Mouse (Mus musculus): ENCODE data around the gene Ednra.

Ednra gene

DNA sequence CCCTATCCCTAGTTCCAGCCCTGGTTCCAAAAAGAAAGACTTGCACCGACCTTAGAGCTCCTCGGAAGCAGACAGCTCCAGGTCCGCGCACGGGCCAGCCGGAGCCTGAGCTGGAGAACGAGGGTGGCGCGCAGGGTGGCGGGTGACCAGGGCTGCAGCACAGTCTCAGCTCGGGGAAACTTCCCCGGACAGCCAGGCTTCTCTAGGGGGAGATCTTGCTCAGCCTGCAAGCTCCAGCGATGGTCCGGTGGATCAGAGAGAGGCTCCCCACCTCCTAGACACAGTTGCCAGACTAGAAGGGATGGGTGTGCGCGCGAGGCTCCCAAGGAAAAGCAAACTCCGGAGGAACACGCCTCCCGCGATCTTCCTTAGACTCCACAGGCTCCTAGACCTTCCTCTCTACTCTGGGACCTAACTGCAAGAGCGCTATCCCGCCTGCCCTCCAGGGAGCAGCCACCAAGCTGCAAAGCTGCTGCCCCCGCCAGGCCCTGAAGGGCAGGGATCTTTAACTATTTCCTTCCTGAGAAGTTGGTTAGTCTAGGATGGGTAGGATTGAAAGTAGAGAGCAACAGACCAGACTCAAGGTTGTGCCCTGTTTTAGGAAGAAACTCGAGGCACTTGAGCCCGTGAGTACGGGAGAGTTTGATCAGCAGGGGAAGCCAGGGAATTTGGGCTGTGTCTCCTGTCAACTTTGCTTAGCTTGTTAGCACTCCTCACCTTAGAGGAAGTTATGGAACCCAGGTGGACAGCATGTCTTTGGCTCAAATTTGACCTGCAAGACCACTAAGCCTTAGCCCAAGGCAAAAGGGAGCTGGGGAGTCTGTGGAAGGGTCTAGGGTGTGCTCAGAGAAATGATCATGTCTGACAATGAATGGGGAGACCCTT lies at the start of gene Ednra:
TSS of gene Ednra (minus strand) at position 419 of the 885 bp plus-strand sequence.
- peak; percentile 42 for DNase-seq

DNA sequence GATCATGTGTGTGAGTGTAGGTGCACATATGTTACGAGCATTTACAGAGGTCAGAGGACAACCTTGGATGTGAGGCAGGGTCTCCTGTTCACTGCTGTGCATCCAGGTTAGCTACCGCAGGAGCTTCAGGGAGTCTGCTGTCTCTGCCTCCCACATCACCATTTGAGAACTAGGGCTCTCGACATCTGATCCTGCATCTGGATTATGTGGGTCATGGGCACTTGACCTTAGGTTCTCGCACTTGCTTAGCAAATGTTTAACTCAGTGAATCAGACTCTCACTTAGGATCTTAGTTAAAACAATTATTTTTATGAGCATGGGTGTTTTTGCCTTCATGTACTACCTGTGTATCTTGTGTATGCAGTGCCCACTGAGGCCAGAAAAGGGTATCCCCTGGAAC lies 49.6 kb upstream of the Ednra start:
- no peak for DNase-seq

DNA sequence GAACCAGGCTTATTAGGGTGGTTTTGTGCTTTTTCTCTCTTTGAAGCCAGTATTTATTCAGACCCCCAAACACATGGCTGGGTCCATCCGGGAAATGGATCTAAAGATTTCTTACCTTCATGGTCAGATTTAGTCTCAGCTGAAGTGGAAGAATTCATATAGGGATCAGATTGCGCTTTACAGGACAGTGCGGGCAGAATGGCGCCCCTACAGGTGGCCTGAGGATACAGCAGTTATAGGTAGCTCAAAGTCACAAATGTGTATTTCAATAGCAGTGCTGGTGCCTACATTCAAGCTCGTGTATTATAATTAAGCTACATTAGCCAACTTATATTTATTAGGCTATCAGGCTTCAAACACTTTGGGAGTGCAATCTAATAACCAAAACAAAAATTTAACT lies 49.0 kb upstream of the Ednra start:
- no peak for DNase-seq

DNA sequence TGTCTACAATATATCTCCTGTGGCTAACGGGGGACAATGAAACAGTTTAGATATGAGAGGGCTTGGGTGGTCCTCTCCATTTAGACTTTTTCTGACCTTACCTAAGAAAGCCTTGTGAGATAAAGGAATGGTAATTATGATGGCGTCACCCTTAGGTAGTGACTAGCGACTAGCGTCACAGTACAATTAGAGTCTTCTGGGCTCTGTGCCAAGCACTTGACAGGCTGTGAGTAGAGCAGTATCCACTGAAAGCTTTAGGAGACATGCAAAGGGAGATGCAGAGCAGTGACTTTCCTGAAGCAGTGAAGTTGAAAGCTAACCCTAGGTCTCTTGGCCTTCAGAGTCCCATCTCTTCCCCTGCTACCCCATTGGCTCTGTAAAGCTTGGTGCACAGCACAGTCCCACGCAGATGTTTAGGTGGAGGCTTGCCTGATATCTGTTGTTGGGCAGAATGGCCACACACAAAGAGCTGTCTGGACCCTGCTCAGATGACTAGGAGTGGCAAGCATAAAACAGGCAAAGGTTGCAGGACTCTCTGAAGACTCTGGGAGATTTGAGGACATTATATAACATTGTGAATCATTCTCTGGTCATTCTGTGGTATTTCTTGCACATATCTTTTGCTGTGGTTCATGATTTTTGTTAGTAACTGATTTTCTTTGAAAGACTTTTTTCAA lies 48.1 kb upstream of the Ednra start:
- DNase-seq: peak; percentile 28

DNA sequence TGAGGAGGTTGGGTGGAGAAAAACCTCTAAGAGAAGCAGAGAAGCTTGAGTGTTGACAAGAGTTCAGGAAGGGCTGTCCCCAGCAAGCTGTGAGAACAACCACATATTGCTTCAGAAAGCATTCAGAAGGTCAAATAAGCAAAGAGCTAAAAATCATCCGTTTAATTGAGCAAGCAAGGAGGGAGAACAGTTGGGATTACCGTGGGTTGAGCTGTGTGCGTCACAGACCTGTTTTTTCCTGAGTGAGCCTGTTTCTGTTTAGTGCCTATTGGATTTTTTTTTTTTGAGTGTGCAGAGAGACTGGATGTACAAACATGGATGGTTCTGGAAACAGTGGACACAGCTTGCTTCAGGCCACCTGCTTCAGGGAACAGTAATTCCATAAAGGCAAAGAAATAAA lies 46.7 kb upstream of the Ednra start:
- DNase-seq: no peak

DNA sequence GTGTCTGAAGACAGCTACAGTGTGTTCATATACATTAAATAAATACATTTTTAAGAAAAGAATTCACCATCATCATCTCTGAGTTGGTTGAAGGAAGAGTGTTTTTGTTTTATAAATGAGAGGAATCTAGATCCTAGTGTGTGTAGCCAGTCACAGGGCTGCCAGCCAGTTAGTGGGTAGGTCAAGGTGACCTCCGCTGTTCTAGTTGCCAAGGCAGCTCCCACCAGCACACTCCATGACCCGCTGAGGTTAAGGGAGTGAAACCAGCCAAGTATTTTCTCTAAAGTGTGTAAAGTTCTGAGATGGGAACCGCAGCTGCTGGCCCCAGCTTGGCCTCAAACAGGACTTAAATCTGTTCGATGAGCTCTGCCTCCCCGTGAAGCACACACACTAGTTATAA lies 44.7 kb upstream of the Ednra start:
- no peak for DNase-seq

DNA sequence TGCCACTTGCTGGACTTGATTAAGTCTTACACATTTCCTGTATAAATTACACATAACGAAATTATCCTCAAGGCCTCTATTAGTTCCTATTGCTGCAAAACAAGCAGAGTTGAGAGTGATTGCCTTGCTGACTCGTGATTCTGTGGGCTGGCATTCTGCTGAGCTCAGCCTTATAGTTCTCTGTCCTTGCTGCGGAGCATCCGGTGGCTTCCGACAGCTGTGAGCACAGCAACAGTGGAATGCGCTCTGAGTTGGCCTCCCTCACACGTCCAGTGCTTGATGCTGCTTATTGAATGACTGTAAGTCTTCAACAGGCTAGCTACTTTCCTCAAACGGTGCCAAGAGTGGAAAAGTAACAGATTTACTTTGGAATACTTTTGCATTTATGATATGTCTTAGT lies 40.0 kb upstream of the Ednra start:
- no peak for DNase-seq

DNA sequence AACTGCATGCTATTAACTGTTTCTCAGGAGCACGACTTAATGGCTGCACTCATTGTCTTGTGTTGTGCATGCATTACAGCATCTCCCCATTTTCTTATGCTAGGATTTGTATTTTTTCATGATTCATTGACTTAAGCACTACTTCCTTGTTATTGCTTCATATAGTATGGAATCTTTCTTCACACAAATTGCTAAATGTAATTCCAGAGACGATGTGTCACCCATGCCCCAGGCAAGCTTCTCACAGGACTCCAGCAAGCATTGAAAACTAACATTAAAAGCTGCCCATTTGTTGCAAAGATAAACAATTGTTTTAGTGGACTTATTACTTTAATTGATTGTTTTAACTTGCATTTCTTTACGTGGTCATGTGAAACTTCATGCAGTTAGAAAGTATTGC lies 38.7 kb upstream of the Ednra start:
- DNase-seq: no peak

DNA sequence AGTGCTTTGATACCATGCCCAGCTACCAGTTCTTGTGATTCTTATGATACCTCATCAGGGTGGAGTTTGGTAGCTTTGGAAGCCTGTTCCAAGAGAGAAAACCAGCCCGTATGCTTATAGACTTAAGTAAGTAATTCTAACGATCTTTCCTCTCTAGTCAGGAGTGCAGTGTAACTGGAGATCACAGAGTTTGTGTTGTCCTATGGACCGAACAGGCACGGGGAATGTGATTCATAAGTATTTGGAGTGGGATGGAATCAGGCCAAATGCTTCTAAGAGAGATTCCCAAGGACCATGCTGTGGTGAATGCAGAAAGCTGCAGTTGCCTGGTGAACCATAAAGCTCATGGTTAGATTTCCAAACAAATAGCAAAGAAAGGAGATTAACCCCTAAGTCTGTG lies 31.2 kb upstream of the Ednra start:
- DNase-seq: no peak

DNA sequence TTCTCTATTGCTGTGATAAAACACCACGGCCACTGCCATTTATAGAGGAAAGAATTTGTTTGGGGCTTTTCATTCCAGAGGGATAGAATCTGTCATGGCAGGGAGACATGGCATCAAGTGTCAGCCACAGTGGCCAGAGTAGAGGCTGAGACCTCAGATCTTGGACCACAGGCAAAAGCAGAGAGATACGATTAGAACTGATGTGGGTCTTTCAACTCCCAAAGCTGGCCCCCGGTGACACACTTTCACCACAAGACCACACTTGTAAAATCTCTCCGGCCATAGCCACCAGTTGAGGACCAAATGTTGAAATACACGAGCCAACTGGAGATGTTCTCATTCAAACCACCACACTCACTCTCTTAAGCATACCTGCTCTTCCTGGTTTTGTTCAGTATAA lies 29.5 kb upstream of the Ednra start:
- no peak for DNase-seq

DNA sequence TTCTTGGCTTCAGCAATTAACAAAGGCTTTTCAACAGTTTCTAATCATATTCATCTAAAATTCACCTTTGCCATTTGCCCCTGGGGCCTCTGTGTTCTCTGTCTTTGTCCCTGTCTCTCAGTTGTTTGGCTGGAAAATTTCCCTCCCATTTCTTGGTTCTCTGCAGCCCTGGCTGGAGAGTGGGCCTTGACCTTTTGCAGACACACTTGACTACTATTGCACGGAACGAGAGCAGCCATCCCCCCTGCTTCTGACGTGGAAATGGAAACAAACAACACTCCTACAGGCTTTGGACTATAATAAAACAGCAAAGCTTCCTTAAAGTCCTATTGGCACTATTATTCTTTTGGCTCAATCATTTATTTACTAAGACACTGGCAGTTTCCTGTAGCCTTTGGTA lies 27.8 kb upstream of the Ednra start:
- DNase-seq: no peak

DNA sequence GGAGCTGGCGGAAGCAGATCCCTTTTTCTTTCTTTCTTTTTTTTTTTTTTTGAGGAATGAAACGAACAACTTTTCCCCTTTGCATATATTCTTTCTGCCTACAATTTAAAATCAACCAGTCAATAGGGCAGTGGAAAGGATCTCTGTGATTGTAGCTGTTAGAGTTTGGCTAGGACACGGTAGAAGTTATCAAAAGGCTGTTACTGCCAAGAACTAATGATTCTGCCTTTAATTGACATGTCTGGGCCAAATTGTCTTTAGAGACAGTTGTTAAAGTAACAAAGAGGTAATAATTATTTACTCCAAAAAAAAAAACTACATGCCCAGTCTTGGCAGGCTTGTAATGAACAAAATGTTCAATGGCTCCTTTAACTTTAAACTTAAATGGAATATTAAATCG lies 26.1 kb upstream of the Ednra start:
- DNase-seq: no peak

DNA sequence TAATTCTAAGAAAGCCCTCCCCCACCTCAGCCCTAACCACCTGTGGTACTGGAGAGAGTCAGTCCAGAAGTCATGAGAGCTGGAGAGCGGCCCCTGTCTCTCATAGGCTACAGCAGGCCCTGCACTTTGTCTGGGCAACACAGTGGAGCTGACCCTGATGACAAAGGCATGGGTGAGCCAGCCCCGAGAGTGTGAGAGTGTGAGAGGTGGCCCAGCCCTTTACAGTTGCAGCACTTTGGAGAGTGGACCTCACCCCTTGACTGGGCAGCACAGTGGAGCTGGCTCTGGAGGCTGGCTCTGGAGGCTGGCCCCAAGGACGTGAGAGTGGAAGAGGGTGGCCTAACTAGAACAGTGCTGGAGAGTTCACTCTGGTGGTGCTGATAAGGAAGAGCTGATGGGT lies 20.2 kb upstream of the Ednra start:
- DNase-seq: no peak

DNA sequence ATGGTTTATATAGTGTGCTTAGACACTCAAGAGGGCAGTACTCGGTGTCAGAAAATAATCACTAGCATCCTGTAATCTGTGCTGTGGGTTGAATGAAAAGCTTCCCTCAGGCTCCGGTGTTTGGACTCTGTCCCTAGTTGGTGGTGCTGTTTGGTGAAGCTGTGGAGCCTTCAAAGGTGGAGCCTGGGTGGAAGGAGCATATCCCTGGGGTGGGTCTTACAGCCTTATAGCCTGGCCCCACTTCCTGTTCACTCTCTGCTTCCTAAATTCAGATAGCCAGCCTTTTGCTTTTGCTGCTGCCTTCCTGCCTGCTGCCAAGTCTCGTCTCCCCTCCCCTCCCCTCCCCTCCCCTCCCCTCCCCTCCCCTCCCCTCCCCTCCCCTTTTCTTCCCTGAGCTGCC lies 18.1 kb upstream of the Ednra start:
- DNase-seq: no peak

DNA sequence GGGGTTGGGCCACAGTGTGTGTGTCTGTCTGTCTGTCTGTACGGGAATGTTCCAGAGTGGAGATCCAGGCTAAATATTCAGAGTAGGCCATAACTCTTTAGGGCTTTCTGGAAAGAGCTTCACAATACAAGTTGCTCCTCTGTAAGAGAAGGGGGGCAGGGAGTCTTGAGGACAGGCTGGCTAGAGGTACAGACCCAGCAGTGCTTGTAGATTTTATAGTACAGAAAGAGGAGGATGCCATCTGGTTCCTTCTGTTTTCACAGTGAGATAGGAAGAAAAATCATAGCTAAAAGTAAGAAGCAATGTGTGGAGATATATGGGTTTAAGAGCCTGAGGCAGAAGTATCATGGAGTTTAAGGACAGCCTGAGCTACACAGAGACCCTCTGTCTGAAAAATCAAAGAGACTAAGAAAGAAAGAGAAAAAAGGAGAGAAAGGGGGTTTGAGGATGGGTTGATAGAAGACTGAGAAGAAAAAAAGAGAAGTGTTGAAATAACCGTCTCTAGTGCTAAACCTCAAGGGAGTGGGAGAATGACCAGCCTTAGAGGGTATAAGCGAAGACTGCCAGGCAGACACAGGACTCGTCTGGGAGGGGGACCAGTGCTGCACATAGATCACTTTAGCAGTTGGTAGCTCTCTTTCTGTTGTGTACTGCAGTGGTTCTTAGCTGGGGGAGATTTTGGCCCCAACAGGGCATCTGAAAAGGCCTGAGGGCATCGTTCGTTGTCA lies 16.9 kb upstream of the Ednra start:
- no peak for DNase-seq

DNA sequence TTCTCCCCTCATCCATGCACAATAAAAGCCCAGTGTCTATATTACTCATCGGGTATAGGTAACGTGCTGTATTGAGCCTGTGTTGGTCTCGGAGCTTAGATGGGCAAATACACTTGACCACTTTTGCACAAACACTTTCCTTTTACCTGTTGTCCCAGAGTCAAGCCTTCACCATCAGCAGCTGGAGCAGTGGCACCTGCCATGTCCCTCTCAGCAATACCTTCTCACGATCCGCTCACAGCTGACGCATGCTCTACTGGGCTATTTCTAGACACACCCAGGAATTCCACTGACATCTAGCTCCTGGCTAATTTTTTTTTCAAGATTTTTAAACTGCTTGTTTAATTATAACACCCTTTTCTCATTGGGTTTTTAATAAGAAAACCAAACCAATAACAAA lies 14.2 kb upstream of the Ednra start:
- no peak for DNase-seq

DNA sequence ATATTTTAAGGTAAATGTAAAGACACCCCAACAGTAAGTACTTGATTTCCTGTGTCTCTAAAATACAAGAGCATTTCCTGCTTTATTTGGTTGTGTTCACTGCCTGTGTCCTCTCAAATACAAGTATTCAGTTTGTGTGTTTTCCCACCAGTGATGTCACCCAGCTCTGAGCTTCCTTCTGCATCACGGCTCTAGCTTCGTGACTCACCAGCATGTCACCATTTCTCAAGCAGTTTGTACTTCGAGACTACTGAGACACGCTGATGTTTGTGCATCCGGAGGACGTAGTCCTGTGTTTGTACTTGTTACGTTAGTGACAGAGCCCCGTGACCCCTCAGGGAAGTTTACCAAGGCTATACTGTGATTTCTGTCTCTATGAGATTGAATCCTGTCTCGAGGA lies 13.1 kb upstream of the Ednra start:
- DNase-seq: no peak

DNA sequence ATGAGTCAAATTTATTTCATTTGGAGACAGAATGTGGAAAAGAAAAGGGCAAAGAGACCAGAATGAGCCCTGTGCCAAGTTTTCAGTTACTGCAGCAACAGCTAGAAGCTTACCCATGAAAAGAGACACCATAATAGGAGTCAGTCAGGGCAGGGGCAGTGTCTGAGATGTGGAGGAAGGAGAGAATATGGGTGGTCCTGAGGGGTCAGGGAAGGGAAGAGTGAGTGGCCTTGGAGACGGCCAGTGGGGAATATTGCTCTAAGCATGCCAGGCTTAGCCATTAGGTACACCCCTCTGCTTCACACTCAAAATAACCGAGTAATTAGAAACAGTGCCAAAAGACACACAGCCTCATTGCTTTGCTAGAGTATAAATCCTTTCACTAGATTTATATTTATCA lies 9.5 kb upstream of the Ednra start:
- DNase-seq: no peak

DNA sequence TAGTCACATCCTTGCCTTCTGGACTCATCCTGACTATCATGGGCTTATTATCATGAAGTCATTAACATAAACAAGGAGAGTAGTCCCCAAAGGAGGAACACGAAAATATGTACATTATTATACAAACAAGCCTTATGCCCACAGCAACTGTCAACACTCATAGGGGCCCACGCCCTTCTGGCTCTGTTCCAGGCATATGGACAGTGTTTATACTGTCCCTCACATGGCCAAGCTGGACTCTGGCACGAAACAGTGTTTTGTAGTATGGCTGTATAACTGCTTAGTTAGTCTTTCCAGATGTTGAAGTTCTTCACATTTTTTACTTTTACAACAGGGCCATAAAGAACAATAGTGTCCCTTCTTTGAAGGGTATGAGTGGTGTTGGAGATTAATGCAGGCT lies 8.7 kb upstream of the Ednra start:
- DNase-seq: no peak

DNA sequence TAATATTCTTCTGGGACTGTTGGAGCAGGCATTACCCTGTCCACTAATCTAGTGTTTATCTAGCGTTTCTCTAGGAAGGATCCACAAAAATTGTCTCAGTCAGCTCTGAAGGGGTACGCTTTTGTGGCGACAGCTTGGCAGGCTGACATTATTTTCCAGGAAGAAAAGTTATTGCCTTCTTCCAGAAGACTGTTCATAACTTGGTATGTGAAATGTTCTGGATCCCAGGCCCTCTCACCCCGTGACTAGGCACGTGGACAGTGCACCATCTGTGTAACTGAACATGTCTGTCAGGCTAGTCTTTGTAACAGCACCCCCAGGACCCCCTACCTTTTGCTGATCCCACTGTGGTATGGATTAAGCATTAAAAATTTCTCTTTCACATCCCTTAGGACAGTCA lies 1.1 kb upstream of the Ednra start:
- DNase-seq: no peak

DNA sequence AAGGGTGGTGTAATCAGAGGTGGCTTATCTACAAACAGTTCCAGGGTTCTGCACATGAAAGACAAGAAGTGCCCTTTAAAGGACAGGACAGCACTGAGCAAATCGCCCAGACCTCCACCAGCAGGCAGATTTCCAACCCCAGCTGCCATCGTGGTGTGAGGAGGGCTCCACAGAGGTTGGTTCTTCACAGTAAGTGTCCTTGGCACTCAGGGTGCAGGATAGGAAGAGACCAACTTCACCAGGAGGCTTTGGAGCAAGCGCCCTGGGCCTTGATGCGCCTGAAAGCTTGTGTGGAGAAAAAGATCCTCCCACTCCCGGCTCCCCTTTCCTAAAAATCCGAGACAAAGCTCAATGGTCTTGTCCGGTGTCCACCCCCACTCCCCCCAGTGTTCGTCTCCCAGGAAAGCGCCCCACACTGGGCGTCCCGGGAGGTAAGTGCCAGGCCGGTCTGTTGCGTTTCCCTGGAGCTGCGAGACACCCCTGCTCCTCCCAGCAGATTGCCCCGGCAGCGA lies 674 bp downstream of the Ednra start:
- peak; percentile 15 for DNase-seq

DNA sequence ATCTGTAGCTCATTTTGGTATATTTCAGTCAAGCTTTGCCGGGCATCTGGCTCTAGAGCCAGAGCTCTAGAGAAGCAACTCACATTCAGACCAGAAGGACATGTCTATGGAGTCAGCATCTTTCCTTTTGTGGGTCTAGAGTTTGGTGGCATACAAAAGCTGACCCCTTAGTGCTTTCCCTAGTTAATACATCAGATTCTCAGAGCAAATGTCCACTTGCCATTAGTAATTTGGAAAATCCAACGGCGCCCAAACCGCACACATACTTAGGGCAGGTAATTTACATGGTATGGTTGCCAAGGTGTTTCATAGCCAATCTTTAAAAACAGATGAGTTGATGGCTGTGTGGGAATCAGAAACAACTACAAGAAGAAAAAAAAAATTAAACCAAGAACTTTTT lies 1.2 kb downstream of the Ednra start:
- DNase-seq: no peak

DNA sequence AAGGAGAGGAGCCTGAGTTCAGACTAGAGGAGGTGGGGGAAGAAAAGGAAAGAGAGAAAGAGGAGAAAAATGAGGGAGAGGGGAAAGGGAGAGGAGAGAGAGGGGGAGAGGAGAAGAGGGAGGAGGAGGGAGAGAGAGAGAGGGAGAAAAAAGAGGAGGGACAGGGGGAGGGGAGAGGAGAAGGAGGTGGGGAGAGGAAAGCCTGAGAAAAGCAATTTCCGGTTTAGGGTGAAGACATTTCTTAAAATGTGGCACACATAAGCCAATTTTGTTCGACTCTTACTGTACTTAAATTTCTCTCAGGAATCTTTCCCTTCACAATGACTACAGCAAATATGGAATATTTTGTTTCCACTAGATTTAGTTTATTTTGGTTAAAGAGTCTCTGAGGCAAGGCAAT lies 5.3 kb downstream of the Ednra start:
- no peak for DNase-seq

DNA sequence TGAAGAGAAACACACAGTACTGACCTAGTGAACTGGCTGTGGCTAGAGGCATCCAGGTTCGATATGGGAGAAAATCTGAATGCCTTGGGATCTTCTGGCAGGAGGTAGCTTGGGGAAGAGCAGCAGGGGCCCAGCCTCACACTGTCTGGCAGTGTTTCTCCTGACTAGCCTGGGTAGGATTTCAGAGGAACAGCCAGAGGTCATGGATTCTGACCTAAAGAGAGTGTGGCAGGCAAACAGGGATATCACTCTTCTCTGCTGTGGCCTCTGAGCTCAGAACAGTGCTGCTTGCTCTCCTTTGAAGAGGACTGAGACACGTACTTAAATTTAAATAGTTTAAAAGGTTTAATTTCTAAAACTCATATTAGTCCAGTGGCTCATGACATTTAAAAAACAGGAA lies 7.2 kb downstream of the Ednra start:
- DNase-seq: no peak

All from right cerebral cortex, postnatal 4 days (tissue).